Mouse (Mus musculus) limb, embryonic 14.5 days (tissue): ENCODE data around the gene Ddc. TPM values are rescaled to one million over a fixed set of nuclear protein-coding genes. Genes with fewer than 3 reads are reported as not detected.

Experiments
- ATAC-seq: fragments of 200-750 bp; cut with Nextera tagmentation; 2 replicates; pipeline ENCODE4 v1.8.0; 2017; ENCODE audit warnings: low read depth, moderate number of reproducible peaks, moderate TSS enrichment; ENCODE audit not compliant: low FRiP score
- DNase-seq: peaks from one replicate; pipeline ENCODE4 v3.0.0-alpha.2; 2015; ENCODE audit warnings: low spot score
- H3K27ac ChIP-seq: fragments of 300-500 bp; sonication (generic); replicated peaks from 2 replicates; pipeline ENCODE4 v1.5.1; 2014; ENCODE audit warnings: low read depth, mild to moderate bottlenecking, low read length, moderate library complexity, mixed read lengths
- H3K27me3 ChIP-seq: fragments of 300-500 bp; sonication (generic); 2 replicates; pipeline ENCODE4 v1.6.1; 2014; ENCODE audit warnings: low read length, mixed read lengths; ENCODE audit not compliant: control insufficient read depth, insufficient read depth
- H3K36me3 ChIP-seq: fragments of 300-500 bp; sonication (generic); 2 replicates; pipeline ENCODE4 v1.6.1; 2014; ENCODE audit warnings: mild to moderate bottlenecking, low read length, moderate library complexity, mixed read lengths; ENCODE audit not compliant: control insufficient read depth, insufficient read depth
- H3K4me1 ChIP-seq: fragments of 300-500 bp; sonication (generic); 2 replicates; pipeline ENCODE4 v1.6.1; 2014; ENCODE audit warnings: antibody characterized with exemption, low read length, mixed read lengths; ENCODE audit not compliant: control insufficient read depth, insufficient read depth
- H3K4me2 ChIP-seq: fragments of 300-500 bp; sonication (generic); replicated peaks from 2 replicates; pipeline ENCODE4 v1.6.1; 2014; ENCODE audit warnings: low read depth, mild to moderate bottlenecking, low read length, moderate library complexity; ENCODE audit not compliant: severe bottlenecking
- H3K4me3 ChIP-seq: fragments of 300-500 bp; sonication (generic); replicated peaks from 2 replicates; pipeline ENCODE4 v1.5.1; 2014; ENCODE audit warnings: low read length
- H3K9ac ChIP-seq: fragments of 300-500 bp; sonication (generic); 2 replicates; pipeline ENCODE4 v1.6.1; 2014; ENCODE audit warnings: mild to moderate bottlenecking, low read depth, low read length, moderate library complexity; ENCODE audit not compliant: severe bottlenecking
- H3K9me3 ChIP-seq: fragments of 300-500 bp; sonication (generic); 2 replicates; pipeline ENCODE4 v1.6.1; 2016; ENCODE audit warnings: low read length; ENCODE audit not compliant: control insufficient read depth
- POLR2A ChIP-seq: fragments of 200-500 bp; IDR thresholded peaks from 2 replicates; pipeline ENCODE4 v1.8.0; 2012; ENCODE audit warnings: inconsistent platforms, mild to moderate bottlenecking, moderate library complexity, borderline replicate concordance; ENCODE audit not compliant: insufficient read depth, insufficient read length; ENCODE audit errors: extremely low read depth
- WGBS: fragments of 180-500 bp; shearing (Covaris S2); extraction: QIAGEN DNeasy Blood & Tissue Kit; methylation state at CpG from one replicate; pipeline ENCODE4 v1.1.7; 2014; 5-methylcytosine and 5-hydroxymethylcytosine counted together
- polyA plus RNA-seq, 2 experiments: library from polyadenylated mRNA; depleted of rRNA in 1 of 2; stranded (reverse) in 1 of 2; unstranded in 1 of 2; fragments of >200 nt; fragmentation: Nextera tagmentation in 1 of 2; extraction: Ambion mirVana in 1 of 2; gene quantifications; 2 replicates each; pipeline versions ENCODE4 v1.2.1 to v1.2.3; 2012 to 2014

The Ddc gene
- polyA plus RNA-seq, 2 experiments: 12.6 to 20.7 TPM

DNA sequence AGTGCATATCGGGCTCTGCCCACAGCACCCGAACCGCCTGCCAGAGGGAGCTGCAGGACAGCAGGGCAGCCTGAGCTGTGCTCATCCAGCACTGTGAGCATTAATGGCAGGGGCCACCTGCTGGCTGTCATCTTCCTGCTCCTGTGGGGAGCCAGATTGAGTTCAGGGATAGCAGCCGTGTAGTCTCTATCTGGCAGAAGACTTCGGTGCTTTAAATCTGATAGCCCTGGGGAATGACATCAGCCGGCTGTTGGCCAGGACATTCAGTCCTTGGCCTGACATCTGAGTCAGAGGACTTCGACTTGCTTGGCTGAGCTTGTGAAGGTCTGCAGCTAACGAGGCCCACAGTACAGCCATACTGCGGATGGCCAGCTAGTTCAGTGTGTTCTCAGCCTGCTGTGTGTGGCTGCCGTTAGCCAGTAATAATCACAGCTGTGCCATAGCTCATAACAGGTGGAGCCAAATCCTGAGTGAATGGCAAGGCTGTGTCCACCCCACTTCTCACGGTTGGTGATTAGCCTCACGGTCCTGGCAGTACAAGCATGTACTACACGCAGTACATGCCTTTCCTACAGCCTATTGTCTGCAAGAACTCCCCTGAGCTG is 53.5 kb downstream of the Ddc start:
- TF ChIP-seq POLR2A: no peak
- 34% methylated on average over 13 of the region's 13 CpGs for WGBS
- no peaks in the 10 kb centered on the region for H3K36me3 ChIP-seq
- H3K4me2 ChIP-seq: no peak overlapping the region
- ATAC-seq: peak; percentile 90
- no peaks in the 10 kb centered on the region for H3K27me3 ChIP-seq
- no peak overlapping the region for H3K4me3 ChIP-seq
- peak; percentile 88 for DNase-seq
- peaks cover 9% of the 10 kb centered on the region for H3K4me1 ChIP-seq
- no peaks in the 10 kb centered on the region for H3K9me3 ChIP-seq
- H3K27ac ChIP-seq: peak overlapping the region; percentile 74
- H3K9ac ChIP-seq: no peak overlapping the region

- DNase-seq (no peak), ATAC-seq (no peak)
- no peaks in the 10 kb centered on the region for H3K36me3 ChIP-seq
- H3K4me1 ChIP-seq: peaks cover 33% of the 10 kb centered on the region
- no peak overlapping the region for H3K4me3 ChIP-seq
- WGBS: 56% methylated on average over 4 of the region's 4 CpGs
- no peak for TF ChIP-seq POLR2A
- no peak overlapping the region for H3K9ac ChIP-seq
- no peaks in the 10 kb centered on the region for H3K9me3 ChIP-seq
- H3K27ac ChIP-seq: no peak overlapping the region
- no peaks in the 10 kb centered on the region for H3K27me3 ChIP-seq
- no peak overlapping the region for H3K4me2 ChIP-seq
These were observed 56.4 kb downstream of the Ddc start for GRCm38 (mm10) chr11:11841590-11841989.

- Histone ChIP-seq H3K4me2 (no peak overlapping the region), H3K27ac (no peak overlapping the region), H3K9ac (no peak overlapping the region), H3K9me3 (no peaks in the 10 kb centered on the region), H3K4me1 (peaks cover 39% of the 10 kb centered on the region), H3K27me3 (no peaks in the 10 kb centered on the region), H3K36me3 (no peaks in the 10 kb centered on the region), H3K4me3 (no peak overlapping the region)
- 55% methylated on average over 2 of the region's 2 CpGs for WGBS
- DNase-seq (no peak), ATAC-seq (no peak)
- no peak for TF ChIP-seq POLR2A
These were observed 57.2 kb downstream of the Ddc start for GRCm38 (mm10) chr11:11840746-11841145.

GRCm38 (mm10) chr11:11839874-11840273 is 58.1 kb downstream of the Ddc start:
- TF ChIP-seq POLR2A: no peak
- H3K4me3 ChIP-seq: no peak overlapping the region
- no peaks in the 10 kb centered on the region for H3K9me3 ChIP-seq
- H3K4me2 ChIP-seq: no peak overlapping the region
- no peak overlapping the region for H3K9ac ChIP-seq
- H3K27ac ChIP-seq: no peak overlapping the region
- no peaks in the 10 kb centered on the region for H3K27me3 ChIP-seq
- H3K36me3 ChIP-seq: no peaks in the 10 kb centered on the region
- peaks cover 36% of the 10 kb centered on the region for H3K4me1 ChIP-seq
- no peak for ATAC-seq
- 89% methylated on average over 7 of the region's 7 CpGs for WGBS
- no peak for DNase-seq

- peak overlapping the region; percentile 76 for H3K27ac ChIP-seq
- H3K4me2 ChIP-seq: no peak overlapping the region
- no peak for DNase-seq
- no peaks in the 10 kb centered on the region for H3K36me3 ChIP-seq
- no peak for TF ChIP-seq POLR2A
- no peaks in the 10 kb centered on the region for H3K27me3 ChIP-seq
- H3K4me1 ChIP-seq: peaks cover 41% of the 10 kb centered on the region
- no peak overlapping the region for H3K9ac ChIP-seq
- 55% methylated on average over 5 of the region's 5 CpGs for WGBS
- H3K9me3 ChIP-seq: no peaks in the 10 kb centered on the region
- no peak for ATAC-seq
- H3K4me3 ChIP-seq: no peak overlapping the region
These were observed 60.6 kb downstream of the Ddc start for GRCm38 (mm10) chr11:11837384-11837783.
